Mouse (Mus musculus) neural tube, embryonic 15.5 days (tissue): ENCODE measurements around the gene Spint3. TPM values are rescaled to one million over a fixed set of nuclear protein-coding genes. Genes with fewer than 3 reads are reported as not detected.

Source experiments
- ATAC-seq: fragments of 200-750 bp; cut with Nextera tagmentation; 2 replicates; pipeline ENCODE4 v1.8.0; 2017; ENCODE audit warnings: mild to moderate bottlenecking, moderate TSS enrichment, moderate library complexity; ENCODE audit not compliant: low FRiP score
- H3K27ac ChIP-seq: fragments of 300-500 bp; sonication (generic); replicated peaks from 2 replicates; pipeline ENCODE4 v1.5.1; 2015; ENCODE audit warnings: mild to moderate bottlenecking, inconsistent platforms
- H3K27me3 ChIP-seq: fragments of 300-500 bp; sonication (generic); replicated peaks from 2 replicates; pipeline ENCODE4 v1.6.1; 2015; ENCODE audit warnings: inconsistent platforms
- H3K36me3 ChIP-seq: fragments of 300-500 bp; sonication (generic); 2 replicates; pipeline ENCODE4 v1.6.1; 2015; ENCODE audit warnings: inconsistent platforms
- H3K4me1 ChIP-seq: fragments of 300-500 bp; sonication (generic); 2 replicates; pipeline ENCODE4 v1.6.1; 2015; ENCODE audit warnings: inconsistent platforms
- H3K4me2 ChIP-seq: fragments of 300-500 bp; sonication (generic); 2 replicates; pipeline ENCODE4 v1.6.1; 2015; ENCODE audit warnings: inconsistent platforms, mild to moderate bottlenecking, moderate library complexity
- H3K4me3 ChIP-seq: fragments of 300-500 bp; sonication (generic); replicated peaks from 2 replicates; pipeline ENCODE4 v1.5.1; 2015; ENCODE audit warnings: mild to moderate bottlenecking, inconsistent platforms
- H3K9ac ChIP-seq: fragments of 300-500 bp; sonication (generic); replicated peaks from 2 replicates; pipeline ENCODE4 v1.6.1; 2015; ENCODE audit warnings: mild to moderate bottlenecking, inconsistent platforms
- H3K9me3 ChIP-seq: fragments of 300-500 bp; sonication (generic); replicated peaks from 2 replicates; pipeline ENCODE4 v1.6.1; 2016; ENCODE audit warnings: inconsistent platforms
- WGBS: fragments of 180-500 bp; shearing (Covaris S2); methylation state at CpG from one replicate; pipeline ENCODE4 v1.1.7; 2015; ENCODE audit warnings: mixed read lengths; 5-methylcytosine and 5-hydroxymethylcytosine counted together
- polyA plus RNA-seq: library from polyadenylated mRNA; unstranded; fragments of >200 nt; fragmentation: Nextera tagmentation; extraction: Ambion mirVana; gene quantifications from 2 replicates; pipeline ENCODE4 v1.2.1, GENCODE M21; 2015

Spint3 gene
- polyA plus RNA-seq, 1 experiment from 2014 or later: not detected

- Histone ChIP-seq H3K27me3 (no peaks in the 10 kb centered on the region), H3K9me3 (no peaks in the 10 kb centered on the region; the same call in 1 of the 2 replicates), H3K4me2 (peak overlapping the region; percentile 21), H3K4me1 (0 out of 2 replicates have a peak, but pooled peaks cover 4% of the 10 kb centered on the region), H3K9ac (no peak overlapping the region), H3K4me3 (no peak overlapping the region), H3K36me3 (no peaks in the 10 kb centered on the region), H3K27ac (no peak overlapping the region)
- whole genome bisulfite sequencing: 15% methylated on average over 11 of the region's 11 CpGs
- no peak for ATAC-seq
Measured at GRCm38 (mm10) chr2:164521841-164522240, 51.4 kb downstream of the Spint3 start.

- no peak overlapping the region for H3K27ac ChIP-seq
- no peak overlapping the region for H3K4me2 ChIP-seq
- H3K9me3 ChIP-seq: no peaks in the 10 kb centered on the region
- ATAC-seq: no peak
- H3K27me3 ChIP-seq: no peaks in the 10 kb centered on the region
- no peaks in the 10 kb centered on the region for H3K36me3 ChIP-seq
- 0 out of 2 replicates have a peak, but pooled peaks cover 4% of the 10 kb centered on the region for H3K4me1 ChIP-seq
- WGBS: 15% methylated on average over 3 of the region's 3 CpGs
- no peak overlapping the region for H3K9ac ChIP-seq
- H3K4me3 ChIP-seq: no peak overlapping the region
Measured at GRCm38 (mm10) chr2:164520782-164521181, 52.5 kb downstream of the Spint3 start.

Other genes starting within 250 kb of the Spint3 start
- gene Svs5, start 240.7 kb downstream of the Spint3 start, polyA plus RNA-seq: not detected in 2 replicates
- 0.36 and 0.43 TPM in 2 replicates for gene Slpi, start 184.4 kb downstream of the Spint3 start, polyA plus RNA-seq
- gene Rbpjl, start 170.3 kb downstream of the Spint3 start, polyA plus RNA-seq: 0.17 and 0.61 TPM in 2 replicates
- 8.5 and 11.1 TPM in 2 replicates for gene Matn4, start 168.3 kb downstream of the Spint3 start, polyA plus RNA-seq
- 9.0 and 26.2 TPM in 2 replicates for gene Sdc4, start 129.6 kb downstream of the Spint3 start, polyA plus RNA-seq
- gene Sys1, start 116.5 kb downstream of the Spint3 start, polyA plus RNA-seq: 86.8 and 92.7 TPM in 2 replicates
- 4.5 and 5.8 TPM in 2 replicates for gene Gm20458, start 112.5 kb downstream of the Spint3 start, polyA plus RNA-seq
- not detected in 2 replicates for gene Trp53tg5, start 99.7 kb downstream of the Spint3 start, polyA plus RNA-seq
- gene Dbndd2, start 87.4 kb downstream of the Spint3 start, polyA plus RNA-seq: 22.2 and 25.3 TPM in 2 replicates
- gene Pigt, start 75.9 kb downstream of the Spint3 start, polyA plus RNA-seq: 88.8 and 92.2 TPM in 2 replicates
- gene Wfdc2, start 11.0 kb downstream of the Spint3 start, polyA plus RNA-seq: 1.6 and 10.4 TPM in 2 replicates
- 0.31 TPM in 1 of 2 replicates, not detected in the other for gene Wfdc6a, start 12.0 kb upstream of the Spint3 start, polyA plus RNA-seq
- gene Eppin, start 20.1 kb upstream of the Spint3 start, polyA plus RNA-seq: not detected in 2 replicates
- not detected in 2 replicates for gene Wfdc6b, start 40.1 kb upstream of the Spint3 start, polyA plus RNA-seq
- not detected in 2 replicates for gene Wfdc8, start 40.2 kb upstream of the Spint3 start, polyA plus RNA-seq
- not detected in 2 replicates for gene Wfdc16, start 65.3 kb upstream of the Spint3 start, polyA plus RNA-seq
- gene Wfdc10, start 82.6 kb upstream of the Spint3 start, polyA plus RNA-seq: not detected in 2 replicates
- gene Wfdc9, start 83.1 kb upstream of the Spint3 start, polyA plus RNA-seq: not detected in 2 replicates
- gene Wfdc11, start 100.6 kb upstream of the Spint3 start, polyA plus RNA-seq: not detected in 2 replicates
- not detected in 2 replicates for gene Wfdc13, start 111.6 kb upstream of the Spint3 start, polyA plus RNA-seq
- gene Spint4, start 125.0 kb upstream of the Spint3 start, polyA plus RNA-seq: not detected in 2 replicates
- not detected in 2 replicates for gene Spint5, start 141.8 kb upstream of the Spint3 start, polyA plus RNA-seq
- gene Wfdc3, start 172.5 kb upstream of the Spint3 start, polyA plus RNA-seq: 1.1 and 1.3 TPM in 2 replicates
- 51.0 and 56.4 TPM in 2 replicates for gene Dnttip1, start 172.5 kb upstream of the Spint3 start, polyA plus RNA-seq
- gene Ube2c, start 196.4 kb upstream of the Spint3 start, polyA plus RNA-seq: 42.8 and 134 TPM in 2 replicates
- 27.5 and 55.6 TPM in 2 replicates for gene Tnnc2, start 206.5 kb upstream of the Spint3 start, polyA plus RNA-seq
- 41.3 and 46.6 TPM in 2 replicates for gene Snx21, start 212.4 kb upstream of the Spint3 start, polyA plus RNA-seq
- 24.1 and 26.4 TPM in 2 replicates for gene Acot8, start 231.4 kb upstream of the Spint3 start, polyA plus RNA-seq
- gene Zswim3, start 231.6 kb upstream of the Spint3 start, polyA plus RNA-seq: 14.9 and 16.2 TPM in 2 replicates
- 23.7 and 25.4 TPM in 2 replicates for gene Zswim1, start 249.2 kb upstream of the Spint3 start, polyA plus RNA-seq